Mouse (Mus musculus): Measurements from ENCODE around the gene Erich6.

DNA sequence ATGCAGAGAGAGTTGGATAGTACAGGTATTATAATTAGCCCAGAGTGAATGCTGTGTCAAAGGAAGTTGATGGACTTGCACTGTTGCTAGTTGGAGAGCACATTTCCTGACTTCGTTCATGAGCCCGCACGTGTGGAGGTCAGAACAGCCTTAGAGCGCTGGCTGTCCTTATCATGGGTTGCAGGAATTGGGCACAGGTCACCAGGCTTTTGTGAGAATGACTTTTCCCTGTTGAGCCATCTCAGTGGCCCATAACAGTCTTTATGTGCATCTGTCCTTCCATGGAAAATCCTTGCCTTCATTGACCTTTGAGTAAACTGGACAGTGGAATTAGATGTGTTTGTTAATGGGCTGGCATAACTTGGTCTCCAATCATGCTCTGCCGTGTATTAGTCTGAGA, 54.7 kb downstream of the Erich6 start:
- TF ChIP-seq POLR2A (IDR thresholded peaks at IDR 0.05; ENCODE audit: extremely low read depth, insufficient read depth, low read length) (no peak), CTCF (IDR thresholded peaks at IDR 0.05; ENCODE audit: extremely low read depth, insufficient read depth, low read length) (no peak)
